Mouse (Mus musculus): ENCODE data around the gene Tmem274. TPM values are rescaled to one million over a fixed set of nuclear protein-coding genes. Genes with fewer than 3 reads are reported as not detected.
A peak's percentile ranks its signal among the peaks of the same experiment; 100 is the strongest.
"Not testable (repeated sequence)": the region's sequence is repeated elsewhere in the genome, so short reads cannot be mapped to it uniquely, and the experiment has no call there.

Tmem274 gene
- not detected for total RNA-seq (2021)

GRCm38 (mm10) chr4:149477078-149477477, at the start of gene Tmem274:
Gene Tmem274 (plus strand): TSS chr4:149477378.
- DNase-seq (ENCODE audit: extremely low spot score in 1 of 2, low spot score in 1 of 2), result no peak

DNA sequence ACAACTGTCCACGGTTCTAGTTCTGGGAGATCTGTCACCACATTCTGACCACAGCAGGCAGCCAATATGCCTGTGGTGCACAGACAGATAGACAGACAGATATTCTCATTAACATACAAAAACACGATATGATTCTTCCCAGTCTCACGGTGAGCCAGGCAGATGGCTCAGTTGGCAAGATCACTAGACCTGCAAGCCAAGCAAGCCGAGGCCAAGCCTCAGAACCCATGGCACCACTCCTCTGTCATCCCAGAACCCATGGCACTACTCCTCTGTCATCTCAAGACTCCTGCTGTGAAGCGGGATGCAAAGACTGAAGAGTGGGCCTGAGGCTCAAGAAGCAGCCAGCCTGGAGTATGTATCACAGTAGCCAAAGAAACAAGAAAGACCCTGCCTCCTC, 47.6 kb upstream of the Tmem274 start:
- no peak for DNase-seq (ENCODE audit: extremely low spot score in 1 of 2, low spot score in 1 of 2)

DNA sequence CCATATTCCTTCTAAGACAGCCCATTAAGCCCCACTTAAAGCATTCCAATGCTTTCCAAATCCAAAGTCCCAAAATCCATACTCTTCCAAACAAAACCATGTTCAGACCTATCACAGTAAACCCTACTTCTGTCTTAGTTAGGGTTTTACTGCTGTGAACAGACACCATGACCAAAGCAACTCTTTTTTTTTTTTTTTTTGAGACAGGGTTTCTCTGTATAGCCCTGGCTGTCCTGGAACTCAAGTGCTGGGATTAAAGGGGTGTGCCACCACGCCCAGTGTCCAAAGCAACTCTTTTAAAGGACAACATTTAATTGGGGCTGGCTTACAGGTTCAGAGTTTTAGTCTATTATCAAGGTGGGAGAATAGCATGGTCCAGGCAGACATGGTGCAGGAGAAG, 45.3 kb upstream of the Tmem274 start:
- DNase-seq (ENCODE audit: extremely low spot score in 1 of 2, low spot score in 1 of 2), result not testable (repeated sequence)

DNA sequence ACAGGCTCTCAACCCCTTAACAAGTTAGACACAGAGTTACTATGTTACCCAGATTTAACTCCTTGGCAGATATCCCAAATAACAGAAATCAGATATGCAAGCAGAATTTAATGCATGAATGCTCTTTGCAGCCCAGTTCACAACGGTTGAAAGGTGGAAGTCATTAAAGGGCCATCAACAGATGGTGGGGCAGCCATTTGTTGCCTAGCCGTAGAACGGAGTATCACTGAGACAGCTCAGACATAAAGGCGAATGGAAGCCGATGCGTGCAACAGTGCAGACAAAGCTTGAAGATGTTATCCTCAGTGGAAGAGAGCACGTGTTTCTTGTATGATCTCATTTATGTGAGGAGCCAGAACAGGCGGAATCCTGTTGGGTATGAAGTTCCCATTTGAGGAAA, 36.6 kb upstream of the Tmem274 start:
- DNase-seq (ENCODE audit: extremely low spot score in 1 of 2, low spot score in 1 of 2), result no peak

- no peak for DNase-seq (ENCODE audit: extremely low spot score in 1 of 2, low spot score in 1 of 2)
Observed at GRCm38 (mm10) chr4:149442436-149442835, 34.7 kb upstream of the Tmem274 start.

- DNase-seq (ENCODE audit: extremely low spot score in 1 of 2, low spot score in 1 of 2), result no peak
Observed at GRCm38 (mm10) chr4:149444465-149444864, 32.7 kb upstream of the Tmem274 start.

- peak; percentile 69 to 74 for DNase-seq (ENCODE audit: extremely low spot score in 1 of 2, low spot score in 1 of 2)
Observed at GRCm38 (mm10) chr4:149444964-149445701, 32.0 kb upstream of the Tmem274 start.

DNA sequence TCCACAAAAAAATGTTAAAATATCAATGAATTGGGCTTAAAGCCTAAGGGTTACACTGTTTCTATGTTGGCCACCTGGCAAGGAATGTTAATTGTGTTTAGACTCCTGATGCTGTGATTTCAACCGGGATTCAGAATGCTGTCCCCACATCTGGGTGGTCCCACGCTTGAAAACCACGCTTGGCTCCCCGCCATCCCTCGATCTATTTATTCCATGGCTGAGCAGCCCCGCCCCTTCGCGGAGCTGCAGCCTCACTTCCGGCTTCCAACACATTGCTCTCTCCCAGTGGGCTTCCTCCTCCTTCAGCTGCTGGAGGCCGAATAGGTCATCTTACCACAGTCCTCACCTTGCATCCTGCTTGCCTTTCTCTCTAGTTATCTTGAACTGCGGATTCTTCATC, 31.3 kb upstream of the Tmem274 start:
- DNase-seq (ENCODE audit: extremely low spot score in 1 of 2, low spot score in 1 of 2), result no peak

DNA sequence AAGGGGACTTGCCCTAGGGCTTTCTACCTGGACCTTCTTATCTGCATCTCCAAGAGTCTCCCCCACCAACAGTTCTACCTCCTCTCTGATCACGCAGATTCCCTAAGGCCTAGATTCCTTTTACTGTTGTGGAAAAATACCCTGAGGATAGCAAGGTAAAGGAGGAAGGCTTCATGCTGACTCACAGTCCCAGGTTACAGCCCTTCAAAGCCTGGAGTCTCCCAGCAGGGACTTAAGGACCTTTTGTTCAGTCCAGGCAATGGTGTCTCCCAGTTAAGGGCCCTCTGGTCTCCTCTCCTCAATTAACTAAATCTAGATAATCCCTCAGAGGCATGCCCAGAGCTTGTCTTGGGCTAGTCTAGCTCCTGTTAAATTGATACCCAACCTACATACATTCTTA, 30.9 kb upstream of the Tmem274 start:
- no peak for DNase-seq (ENCODE audit: extremely low spot score in 1 of 2, low spot score in 1 of 2)

DNA sequence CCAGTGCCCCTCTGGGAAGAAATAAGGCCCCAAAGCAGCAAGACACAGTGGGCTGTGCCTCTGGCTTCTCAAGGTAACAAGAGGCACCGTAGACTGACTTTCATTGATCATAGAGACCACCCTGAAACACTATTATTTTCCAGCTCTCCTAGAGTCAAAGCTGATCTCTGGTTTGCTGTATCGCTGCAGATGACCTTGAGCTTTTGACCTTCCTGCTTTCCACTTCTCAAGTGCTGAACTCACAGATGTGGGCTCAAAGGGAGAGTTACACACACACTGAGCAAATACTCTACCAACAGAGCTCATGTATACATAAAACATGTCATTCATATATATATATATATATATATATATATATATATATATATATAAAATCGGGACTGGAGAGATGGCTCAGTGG, 26.5 kb upstream of the Tmem274 start:
- no peak for DNase-seq (ENCODE audit: extremely low spot score in 1 of 2, low spot score in 1 of 2)

DNA sequence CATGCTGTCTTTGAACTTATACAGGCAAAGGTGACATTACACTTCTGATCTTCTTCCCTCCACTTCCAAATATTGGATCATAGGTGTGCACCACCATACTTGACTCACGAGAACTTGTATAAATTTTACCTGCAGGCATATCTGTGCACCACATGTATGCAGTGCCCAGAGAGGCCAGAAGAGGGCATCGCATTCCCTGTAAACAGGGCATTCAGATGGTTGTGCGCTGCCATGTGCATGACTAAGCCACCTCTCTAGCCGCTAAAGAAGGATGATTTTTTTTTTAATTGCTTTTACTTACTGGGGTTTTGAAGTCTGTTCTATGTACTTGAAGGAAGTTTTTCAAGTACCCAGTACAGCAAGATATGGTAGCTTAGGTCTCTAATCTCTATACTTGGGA, 23.5 kb upstream of the Tmem274 start:
- peak in 1 of 2 experiments; percentile 35 for DNase-seq (ENCODE audit: extremely low spot score in 1 of 2, low spot score in 1 of 2)

- DNase-seq (ENCODE audit: extremely low spot score in 1 of 2, low spot score in 1 of 2), result no peak
Observed at GRCm38 (mm10) chr4:149454263-149454662, 22.9 kb upstream of the Tmem274 start.

DNA sequence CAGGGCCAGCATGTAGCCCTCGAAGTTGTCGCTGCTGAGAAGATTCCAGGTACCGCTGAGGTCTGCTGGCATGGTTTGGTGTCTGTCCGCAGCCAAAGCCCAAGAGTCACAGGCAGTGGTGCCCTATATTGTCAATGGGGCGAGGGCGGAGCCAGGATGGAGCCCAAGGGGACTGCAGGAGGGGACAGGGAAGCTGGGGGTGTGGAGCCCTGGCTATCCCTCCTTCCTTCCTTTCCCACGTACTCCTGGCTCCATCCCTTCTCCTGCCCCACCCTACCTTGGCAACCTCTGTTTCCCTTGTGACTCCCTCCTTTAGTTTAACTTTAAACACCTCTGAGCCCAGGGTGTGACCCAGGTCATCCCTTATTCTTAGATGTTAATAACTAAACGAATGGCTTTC, 22.3 kb upstream of the Tmem274 start, which contains the start of gene Rbp7:
TSS of gene Rbp7 (minus strand) at position 100 of the 400 bp plus-strand sequence.
- no peak for DNase-seq (ENCODE audit: extremely low spot score in 1 of 2, low spot score in 1 of 2)

- DNase-seq (ENCODE audit: extremely low spot score in 1 of 2, low spot score in 1 of 2), result not testable (repeated sequence)
Observed at GRCm38 (mm10) chr4:149457163-149457562, 20.0 kb upstream of the Tmem274 start.

DNA sequence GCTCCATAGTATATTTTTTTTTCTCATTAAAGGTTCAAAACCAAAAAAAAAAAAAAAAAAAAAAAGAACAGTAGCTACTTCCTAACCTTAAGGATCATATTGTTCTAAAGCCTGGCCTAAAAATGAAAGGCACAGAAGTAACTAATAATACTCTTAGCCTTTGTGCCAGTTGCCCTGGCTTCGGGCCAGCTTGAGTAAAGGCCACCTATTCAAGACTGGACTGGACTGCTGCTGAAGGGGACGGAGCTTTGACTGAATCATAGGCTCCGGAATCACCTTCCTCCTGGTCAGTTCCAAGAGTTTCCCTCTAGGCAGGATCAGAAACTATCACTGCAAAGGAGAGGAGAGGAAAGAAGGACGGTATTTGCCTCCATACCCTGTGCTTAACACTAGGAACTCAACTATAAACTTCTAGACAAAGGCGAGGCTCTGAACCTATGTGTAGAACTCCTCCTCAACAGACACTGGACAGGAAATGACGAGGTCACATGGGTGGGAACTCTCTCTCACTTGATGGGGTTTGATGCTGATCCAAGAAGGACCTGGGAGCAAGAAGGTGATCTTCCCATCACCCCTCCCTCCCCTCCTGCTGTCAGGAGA, 19.2 kb upstream of the Tmem274 start:
- DNase-seq (ENCODE audit: extremely low spot score in 1 of 2, low spot score in 1 of 2), result no peak

GRCm38 (mm10) chr4:149458526-149458925, 18.7 kb upstream of the Tmem274 start:
- no peak for DNase-seq (ENCODE audit: extremely low spot score in 1 of 2, low spot score in 1 of 2)

DNA sequence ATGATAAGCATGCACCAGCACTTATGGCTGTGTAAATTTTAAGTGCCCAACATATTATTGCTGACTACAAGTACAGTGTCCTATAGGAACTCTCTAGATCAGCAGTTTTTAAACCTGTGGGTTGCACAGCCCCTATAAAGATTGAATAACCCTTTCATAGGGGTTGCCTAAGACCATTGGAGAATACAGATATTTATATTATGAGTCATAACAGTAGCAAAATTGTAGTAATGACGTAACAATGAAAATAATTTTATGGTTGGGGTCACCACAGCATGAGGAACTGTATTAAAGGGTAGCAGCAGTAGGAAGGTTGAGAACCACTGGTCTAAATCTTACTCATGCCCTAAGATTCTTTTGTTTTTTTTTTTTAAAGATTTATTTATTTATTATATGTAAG, 17.8 kb upstream of the Tmem274 start:
- no peak for DNase-seq (ENCODE audit: extremely low spot score in 1 of 2, low spot score in 1 of 2)

DNA sequence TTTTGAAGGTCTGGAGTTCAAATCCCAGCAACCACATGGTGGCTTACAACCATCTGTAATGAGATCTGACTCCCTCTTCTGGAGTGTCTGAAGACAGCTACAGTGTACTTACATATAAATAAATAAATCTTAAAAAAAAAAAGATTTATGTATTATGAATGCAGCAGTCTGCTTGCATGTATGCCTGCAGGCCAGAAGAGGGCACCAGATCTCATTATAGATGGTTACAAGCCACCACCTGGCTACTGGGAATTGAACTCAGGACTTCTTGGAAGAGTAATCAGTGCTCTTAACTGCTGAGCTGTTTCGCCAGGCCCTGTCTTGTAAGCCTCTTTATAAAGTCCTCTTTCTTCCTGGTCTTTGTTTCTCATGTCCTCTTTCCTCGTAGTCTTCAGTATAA, 16.7 kb upstream of the Tmem274 start:
- DNase-seq (ENCODE audit: extremely low spot score in 1 of 2, low spot score in 1 of 2), result not testable (repeated sequence)

DNA sequence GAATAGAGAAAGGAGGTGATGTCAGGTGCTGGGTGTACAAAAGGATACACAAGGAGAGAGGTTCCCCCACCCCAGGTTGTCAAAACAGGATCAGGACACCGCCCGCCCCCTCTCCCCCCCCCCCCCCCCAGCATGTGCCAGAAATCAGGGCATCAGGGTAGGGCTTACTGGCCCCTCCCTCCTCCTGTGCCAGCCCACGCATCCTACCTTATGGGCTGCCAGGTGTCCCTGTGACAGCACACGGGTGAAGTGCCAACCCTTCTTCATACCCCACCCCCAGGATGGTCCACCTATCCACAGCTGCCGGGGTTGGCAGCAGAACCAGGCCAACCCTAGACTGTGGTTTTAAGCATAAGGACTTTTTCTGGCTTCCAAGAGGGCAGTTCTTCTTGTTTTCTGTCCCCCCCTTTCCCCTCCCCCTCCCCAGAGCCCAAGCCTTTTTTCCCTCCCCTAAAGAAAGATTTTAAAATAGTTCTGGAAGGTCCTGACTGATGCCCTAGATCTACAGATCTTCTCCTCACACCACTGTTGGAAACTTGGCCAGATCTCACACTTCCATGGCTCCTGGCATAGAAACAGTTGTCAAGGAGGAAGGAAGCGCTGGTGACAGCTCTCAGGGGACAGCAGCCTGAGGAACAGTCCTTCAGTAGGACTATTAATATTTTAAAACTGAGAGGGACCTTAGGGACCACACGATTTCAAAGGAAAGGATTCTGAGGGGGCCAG, 15.4 kb upstream of the Tmem274 start:
- DNase-seq (ENCODE audit: extremely low spot score in 1 of 2, low spot score in 1 of 2), result no peak

DNA sequence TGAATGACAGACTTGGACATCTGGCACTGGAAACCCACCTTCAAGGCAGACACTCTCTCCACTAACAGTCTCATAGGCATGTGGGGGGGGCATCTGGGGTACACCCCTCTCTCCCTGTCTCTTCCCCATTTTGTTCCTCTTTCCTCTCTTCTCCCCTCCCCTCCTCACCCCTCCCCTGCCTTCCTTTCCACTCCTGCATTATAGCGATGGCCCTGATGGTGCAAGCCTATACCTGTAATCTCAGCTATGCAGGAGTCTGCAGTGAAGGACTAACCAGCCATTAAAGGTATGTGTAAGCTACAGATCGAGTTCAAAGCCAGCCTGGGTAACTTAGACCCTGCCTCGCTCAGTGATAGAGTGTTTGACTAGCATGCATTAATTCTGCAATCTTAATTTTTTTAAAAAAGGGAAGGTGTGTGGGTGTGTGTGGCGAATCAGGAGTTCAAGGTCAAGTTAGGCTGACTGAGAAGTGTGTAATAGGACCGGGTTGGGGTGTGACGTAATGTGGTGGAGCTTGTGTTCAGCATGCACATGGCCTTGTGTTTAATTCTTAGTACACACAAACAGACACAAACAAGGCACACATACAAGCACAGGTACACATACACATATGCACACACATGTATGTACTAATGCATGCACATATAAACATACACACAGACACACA, 14.7 kb upstream of the Tmem274 start:
- no peak for DNase-seq (ENCODE audit: extremely low spot score in 1 of 2, low spot score in 1 of 2)

GRCm38 (mm10) chr4:149463435-149463950, 13.7 kb upstream of the Tmem274 start:
- DNase-seq (ENCODE audit: extremely low spot score in 1 of 2, low spot score in 1 of 2), result no peak
